9 mouse cellular contexts compared by ENCODE assay signal in the genomic region with DNA sequence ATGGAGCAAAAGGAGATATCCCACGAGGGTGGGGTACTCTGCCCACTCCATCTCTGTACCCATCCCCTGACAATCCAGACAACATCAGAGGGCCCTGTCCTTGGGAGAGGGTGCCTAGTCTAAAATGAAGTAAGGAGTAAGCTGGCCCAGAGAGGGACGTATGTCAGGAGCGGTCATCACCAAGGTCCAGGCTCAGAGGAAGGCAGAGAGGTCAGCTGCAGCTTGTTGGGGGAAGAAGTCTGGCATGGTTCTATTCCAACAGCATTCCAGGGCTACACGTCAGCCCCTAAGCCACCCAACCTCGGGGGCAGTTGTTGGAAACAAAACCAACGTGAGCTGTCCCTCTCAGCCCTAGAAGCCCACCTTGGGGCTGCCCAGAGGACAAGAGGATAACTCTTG. TPM values are rescaled to one million over a fixed set of nuclear protein-coding genes. Genes with fewer than 3 reads are reported as not detected.
A peak's percentile ranks its signal among the peaks of the same experiment; 100 is the strongest.
DNase-seq lines count a peak whose midpoint lies in the region; ATAC-seq and TF ChIP-seq lines count a peak whose summit lies in the region.
"Had no signal": no experiment of that assay in that cellular context is flagged by ENCODE, and none has a peak within 500 bp of the region (broad histone marks: within the 10 kb centered on the region; RNA-seq: fewer than 3 reads in every experiment).

No protein-coding gene starts in this region.

- WGBS in heart, adult 2 months = 56% methylated on average over 6 of the region's 6 CpGs
- WGBS in lung, embryonic 14.5 days = 31% methylated on average over 6 of the region's 6 CpGs
- WGBS in embryonic facial prominence, embryonic 10.5 days = 45% methylated on average over 6 of the region's 6 CpGs
- 55% methylated on average over 6 of the region's 6 CpGs for WGBS in midbrain, embryonic 13.5 days

- H3K9ac ChIP-seq in heart, adult 2 months (ENCODE audit: low read depth, low read length) = peak overlapping the region; percentile 29; the same call in 1 of the 2 replicates
- no peak overlapping the region for H3K9ac ChIP-seq in lung, embryonic 14.5 days
- H3K9ac ChIP-seq in midbrain, embryonic 13.5 days (replicated peaks) = no peak overlapping the region

- TF ChIP-seq CTCF in heart, adult 2 months (IDR thresholded peaks at IDR 0.05) = no peak
- TF ChIP-seq CTCF in lung, embryonic 14.5 days (IDR thresholded peaks at IDR 0.05; ENCODE audit: low read depth) = no peak

- H3K79me2 ChIP-seq in heart, adult 2 months (replicated peaks; ENCODE audit: control insufficient read depth, insufficient read depth, low read length) = no peaks in the 10 kb centered on the region; the same call in none of the 2 replicates

- H3K27ac ChIP-seq in heart, adult 2 months = peak overlapping the region; percentile 84
- peak overlapping the region; percentile 69; the same call in 1 of the 2 replicates for H3K27ac ChIP-seq in lung, embryonic 14.5 days (ENCODE audit: low read depth)
- peak overlapping the region; percentile 70 for H3K27ac ChIP-seq in embryonic facial prominence, embryonic 10.5 days (replicated peaks)
- H3K27ac ChIP-seq in midbrain, embryonic 13.5 days = no peak overlapping the region

- no peak; the same call in 1 of the 2 replicates for ATAC-seq in lung, embryonic 14.5 days (ENCODE audit: insufficient read depth)
- no peak for ATAC-seq in midbrain, embryonic 13.5 days

- H3K9me3 ChIP-seq in lung, embryonic 14.5 days (ENCODE audit: low read depth, low read length) = no peaks in the 10 kb centered on the region
- no peaks in the 10 kb centered on the region for H3K9me3 ChIP-seq in embryonic facial prominence, embryonic 10.5 days
- H3K9me3 ChIP-seq in midbrain, embryonic 13.5 days = no peaks in the 10 kb centered on the region

- intact Hi-C loops in heart, adult 2 months (cut with DNase I) = no loop called here
- intact Hi-C loops in heart, postnatal 14 days (cut with DNase I) = no loop called here

- peak overlapping the region; percentile 53 for H3K4me2 ChIP-seq in lung, embryonic 14.5 days
- H3K4me2 ChIP-seq in midbrain, embryonic 13.5 days (replicated peaks) = peak overlapping the region; percentile 24; the same call in 1 of the 2 replicates

- no peaks in the 10 kb centered on the region for H3K27me3 ChIP-seq in heart, adult 2 months (ENCODE audit: control insufficient read depth, insufficient read depth, low read length)
- H3K27me3 ChIP-seq in lung, embryonic 14.5 days (ENCODE audit: insufficient read depth, low read length) = peaks cover 25% of the 10 kb centered on the region
- H3K27me3 ChIP-seq in embryonic facial prominence, embryonic 10.5 days (replicated peaks; ENCODE audit: low read depth, poor library complexity, severe bottlenecking) = peaks cover 61% of the 10 kb centered on the region
- H3K27me3 ChIP-seq in midbrain, embryonic 13.5 days = peaks cover 45% of the 10 kb centered on the region

- TF ChIP-seq POLR2A in heart, adult 2 months (IDR thresholded peaks at IDR 0.05; ENCODE audit: insufficient read depth, low read depth, low read length) = no peak

- H3K4me3 ChIP-seq in heart, adult 2 months = no peak overlapping the region
- no peak overlapping the region for H3K4me3 ChIP-seq in lung, embryonic 14.5 days (ENCODE audit: low read depth, low read length)
- H3K4me3 ChIP-seq in embryonic facial prominence, embryonic 10.5 days = peak overlapping the region; percentile 45
- no peak overlapping the region for H3K4me3 ChIP-seq in midbrain, embryonic 13.5 days (replicated peaks)

- no peak for TF ChIP-seq EP300 in heart, adult 2 months (IDR thresholded peaks at IDR 0.05; ENCODE audit: insufficient read depth, low read depth, low read length)

- no peaks in the 10 kb centered on the region for H3K36me3 ChIP-seq in heart, adult 2 months (ENCODE audit: control insufficient read depth, insufficient read depth, low read length)
- H3K36me3 ChIP-seq in lung, embryonic 14.5 days (ENCODE audit: insufficient read depth) = no peaks in the 10 kb centered on the region
- no peaks in the 10 kb centered on the region for H3K36me3 ChIP-seq in embryonic facial prominence, embryonic 10.5 days (replicated peaks)
- no peaks in the 10 kb centered on the region for H3K36me3 ChIP-seq in midbrain, embryonic 13.5 days

- peaks cover 8% of the 10 kb centered on the region for H3K4me1 ChIP-seq in heart, adult 2 months (ENCODE audit: control insufficient read depth, insufficient read depth, low read length)
- peaks cover 22% of the 10 kb centered on the region for H3K4me1 ChIP-seq in lung, embryonic 14.5 days (ENCODE audit: insufficient read depth)
- peaks cover 76% of the 10 kb centered on the region for H3K4me1 ChIP-seq in embryonic facial prominence, embryonic 10.5 days
- peaks cover 37% of the 10 kb centered on the region for H3K4me1 ChIP-seq in midbrain, embryonic 13.5 days (replicated peaks)

- DNase-seq in heart, adult 2 months = no peak
- DNase-seq in heart, postnatal 14 days = no peak
- no peak for DNase-seq in lung, embryonic 14.5 days
- no peak for DNase-seq in lung, postnatal 14 days
- DNase-seq in embryonic facial prominence, embryonic 10.5 days (ENCODE audit: low spot score) = no peak
- no peak for DNase-seq in cerebellum, adult 8-10 months
- DNase-seq in thymus, postnatal 25 days = no peak
- DNase-seq: layer of hippocampus, postnatal 36 days had no signal

RNA-seq across cellular contexts. Expression of gene Lama5, which starts 2.4 kb away (rescaled TPM):
- total RNA-seq in heart, adult 2 months (2021) = 100 to 1,000 TPM in 1 of 2 experiments, 10 to 100 TPM in 1; 66.3 to 104 TPM
- 83.6 and 109 TPM in 2 replicates for polyA plus RNA-seq in heart, adult 2 months (2012; rRNA removed)
- total RNA-seq in heart, postnatal 14 days (2021) = 10 to 100 TPM; 43.1 to 63.7 TPM
- polyA plus RNA-seq in lung, embryonic 14.5 days (2014; fragmentation: Nextera tagmentation; extraction: Ambion mirVana) = 95.0 and 95.1 TPM in 2 replicates
- polyA plus RNA-seq in embryonic facial prominence, embryonic 10.5 days (2016; fragmentation: Nextera tagmentation; extraction: Ambion mirVana) = 19.6 and 25.3 TPM in 2 replicates
- polyA plus RNA-seq in midbrain, embryonic 13.5 days (2015; fragmentation: Nextera tagmentation; extraction: Ambion mirVana) = 1.4 and 1.7 TPM in 2 replicates

RNA-seq across cellular contexts. Expression of gene Rps21, which starts 29.1 kb away (rescaled TPM):
- 100 to 1,000 TPM; 506 to 570 TPM for total RNA-seq in heart, adult 2 months (2021)
- polyA plus RNA-seq in heart, adult 2 months (2012; rRNA removed) = 991 and 1,183 TPM in 2 replicates
- total RNA-seq in heart, postnatal 14 days (2021) = 100 to 1,000 TPM; 460 to 507 TPM
- polyA plus RNA-seq in lung, embryonic 14.5 days (2014; fragmentation: Nextera tagmentation; extraction: Ambion mirVana) = 630 and 724 TPM in 2 replicates
- 569 and 585 TPM in 2 replicates for polyA plus RNA-seq in embryonic facial prominence, embryonic 10.5 days (2016; fragmentation: Nextera tagmentation; extraction: Ambion mirVana)
- polyA plus RNA-seq in midbrain, embryonic 13.5 days (2015; fragmentation: Nextera tagmentation; extraction: Ambion mirVana) = 418 and 448 TPM in 2 replicates

RNA-seq across cellular contexts. Expression of gene Cables2, which starts 45.2 kb away (rescaled TPM):
- 10 to 100 TPM; 11.2 to 14.3 TPM for total RNA-seq in heart, adult 2 months (2021)
- 17.6 and 26.7 TPM in 2 replicates for polyA plus RNA-seq in heart, adult 2 months (2012; rRNA removed)
- total RNA-seq in heart, postnatal 14 days (2021) = 10 to 100 TPM; 14.3 to 14.6 TPM
- polyA plus RNA-seq in lung, embryonic 14.5 days (2014; fragmentation: Nextera tagmentation; extraction: Ambion mirVana) = 24.0 and 25.6 TPM in 2 replicates
- 12.7 and 13.2 TPM in 2 replicates for polyA plus RNA-seq in embryonic facial prominence, embryonic 10.5 days (2016; fragmentation: Nextera tagmentation; extraction: Ambion mirVana)
- polyA plus RNA-seq in midbrain, embryonic 13.5 days (2015; fragmentation: Nextera tagmentation; extraction: Ambion mirVana) = 18.2 and 21.6 TPM in 2 replicates

RNA-seq across cellular contexts. Expression of gene Adrm1, which starts 56.8 kb away (rescaled TPM):
- 10 to 100 TPM; 79.2 to 89.0 TPM for total RNA-seq in heart, adult 2 months (2021)
- 56.6 and 76.0 TPM in 2 replicates for polyA plus RNA-seq in heart, adult 2 months (2012; rRNA removed)
- total RNA-seq in heart, postnatal 14 days (2021) = 10 to 100 TPM; 87.1 to 95.9 TPM
- 160 and 163 TPM in 2 replicates for polyA plus RNA-seq in lung, embryonic 14.5 days (2014; fragmentation: Nextera tagmentation; extraction: Ambion mirVana)
- polyA plus RNA-seq in embryonic facial prominence, embryonic 10.5 days (2016; fragmentation: Nextera tagmentation; extraction: Ambion mirVana) = 264 and 272 TPM in 2 replicates
- polyA plus RNA-seq in midbrain, embryonic 13.5 days (2015; fragmentation: Nextera tagmentation; extraction: Ambion mirVana) = 213 TPM in 2 replicates
